Mouse (Mus musculus): ENCODE data around the gene Zc3h12a.

GRCm38 (mm10) chr4:125131493-125131892 lies 3.9 kb upstream of the Zc3h12a start:
- TF ChIP-seq POLR2A (IDR thresholded peaks at IDR 0.05; ENCODE audit: low read depth, low read length), result no peak
- TF ChIP-seq CTCF (IDR thresholded peaks at IDR 0.05; ENCODE audit: extremely low read depth, insufficient read length, insufficient replicate concordance, low read depth, low read length), result no peak

Data from small intestine, adult 2 months (tissue).